Mouse (Mus musculus) G1E-ER4 (cell line): ENCODE results near the gene St3gal5. TPM values are rescaled to one million over a fixed set of nuclear protein-coding genes. Genes with fewer than 3 reads are reported as not detected.

Experiments
- GATA1 ChIP-seq: IDR thresholded peaks from one replicate; pipeline ENCODE4 v1.8.0; 2012; ENCODE audit warnings: low read length, inconsistent platforms
- polyA plus RNA-seq: library from polyadenylated mRNA; stranded (reverse); fragments of >175 nt; gene quantifications from 2 replicates; pipeline ENCODE4 v1.2.3, GENCODE M21; 2012

The St3gal5 gene
- polyA plus RNA-seq, 1 experiment: 62.0 TPM

GRCm38 (mm10) chr6:72196660-72197059 lies 99.3 kb downstream of the St3gal5 start:
- TF ChIP-seq GATA1: no peak

GRCm38 (mm10) chr6:72197515-72197914 lies 100.1 kb downstream of the St3gal5 start:
- no peak for TF ChIP-seq GATA1

- TF ChIP-seq GATA1: no peak
These were observed 103.3 kb downstream of the St3gal5 start for GRCm38 (mm10) chr6:72200595-72201256.

GRCm38 (mm10) chr6:72202732-72203131 lies 105.3 kb downstream of the St3gal5 start:
- TF ChIP-seq GATA1: no peak

GRCm38 (mm10) chr6:72203279-72203678 lies 105.9 kb downstream of the St3gal5 start:
- no peak for TF ChIP-seq GATA1

Other genes with a start within 250 kb of the St3gal5 start
- gene Ptcd3, start 188.8 kb upstream of the St3gal5 start, polyA plus RNA-seq: 4.2 TPM in 2 replicates
- gene Polr1a, start 188.5 kb upstream of the St3gal5 start, polyA plus RNA-seq: 26.1 and 39.8 TPM in 2 replicates
- not detected in 2 replicates for gene Atoh8, start 138.0 kb downstream of the St3gal5 start, polyA plus RNA-seq
- gene Sftpb, start 207.0 kb downstream of the St3gal5 start, polyA plus RNA-seq: not detected in 2 replicates
- gene Usp39, start 247.6 kb downstream of the St3gal5 start, polyA plus RNA-seq: 21.3 and 30.1 TPM in 2 replicates
- gene 0610030E20Rik, start 249.7 kb downstream of the St3gal5 start, polyA plus RNA-seq: 24.1 and 31.5 TPM in 2 replicates